Mouse (Mus musculus): Measurements from ENCODE around the gene Kalrn.

GRCm38 (mm10) chr16:34192959-34193842, 380.1 kb downstream of the Kalrn start:
- TF ChIP-seq GATA1 (IDR thresholded peaks at IDR 0.05; ENCODE audit: borderline replicate concordance, low read length) (no peak), FLI1 (IDR thresholded peaks at IDR 0.05; ENCODE audit: low read length) (no peak)

Measured in megakaryocyte, embryonic 14.5 days (primary cell).